Mouse (Mus musculus) embryonic facial prominence, embryonic 11.5 days (tissue): ENCODE measurements around the gene Glod5. TPM values are rescaled to one million over a fixed set of nuclear protein-coding genes. Genes with fewer than 3 reads are reported as not detected.

Experiments
- ATAC-seq: fragments of 200-750 bp; cut with Nextera tagmentation; replicated peaks from 2 replicates; pipeline ENCODE4 v1.8.0; 2017; ENCODE audit warnings: low read depth; ENCODE audit not compliant: insufficient number of reproducible peaks, low FRiP score, low TSS enrichment
- DNase-seq: peaks from one replicate; pipeline ENCODE4 v3.0.0-alpha.2; 2015; ENCODE audit warnings: low spot score
- H3K27ac ChIP-seq: fragments of 300-500 bp; sonication (generic); replicated peaks from 2 replicates; pipeline ENCODE4 v1.5.1; 2014; ENCODE audit warnings: mild to moderate bottlenecking, low read depth, low read length, control low read depth
- H3K27me3 ChIP-seq: fragments of 300-500 bp; sonication (generic); 2 replicates; pipeline ENCODE4 v1.6.1; 2014; ENCODE audit warnings: mild to moderate bottlenecking, low read length, moderate library complexity, mixed read lengths; ENCODE audit not compliant: control insufficient read depth, insufficient read depth
- H3K36me3 ChIP-seq: fragments of 300-500 bp; sonication (generic); replicated peaks from 2 replicates; pipeline ENCODE4 v1.6.1; 2014; ENCODE audit warnings: low read depth, mild to moderate bottlenecking, low read length, moderate library complexity, mixed read lengths; ENCODE audit not compliant: control insufficient read depth, insufficient read depth
- H3K4me1 ChIP-seq: fragments of 300-500 bp; sonication (generic); 2 replicates; pipeline ENCODE4 v1.6.1; 2014; ENCODE audit warnings: low read length, mixed read lengths; ENCODE audit not compliant: control insufficient read depth, insufficient read depth
- H3K4me2 ChIP-seq: fragments of 300-500 bp; sonication (generic); 2 replicates; pipeline ENCODE4 v1.6.1; 2014; ENCODE audit warnings: low read depth, mild to moderate bottlenecking, control low read depth, low read length, moderate library complexity
- H3K4me3 ChIP-seq: fragments of 300-500 bp; sonication (generic); 2 replicates; pipeline ENCODE4 v1.5.1; 2014; ENCODE audit warnings: low read depth, low read length, control low read depth
- H3K9ac ChIP-seq: fragments of 300-500 bp; sonication (generic); replicated peaks from 2 replicates; pipeline ENCODE4 v1.6.1; 2014; ENCODE audit warnings: mild to moderate bottlenecking, control low read depth, low read length
- H3K9me3 ChIP-seq: fragments of 300-500 bp; sonication (generic); replicated peaks from 2 replicates; pipeline ENCODE4 v1.6.1; 2016; ENCODE audit warnings: mild to moderate bottlenecking, low read length, inconsistent platforms, mixed read lengths; ENCODE audit not compliant: control insufficient read depth
- WGBS: fragments of 180-500 bp; shearing (Covaris S2); extraction: QIAGEN DNeasy Blood & Tissue Kit; methylation state at CpG from one replicate; pipeline ENCODE4 v1.1.7; 2014; 5-methylcytosine and 5-hydroxymethylcytosine counted together
- polyA plus RNA-seq: library from polyadenylated mRNA; unstranded; fragments of >200 nt; fragmentation: Nextera tagmentation; extraction: Ambion mirVana; gene quantifications from 2 replicates; pipeline ENCODE4 v1.2.1, GENCODE M21; 2014

Glod5 gene
- polyA plus RNA-seq, 1 experiment from 2014 or later: not detected

DNA sequence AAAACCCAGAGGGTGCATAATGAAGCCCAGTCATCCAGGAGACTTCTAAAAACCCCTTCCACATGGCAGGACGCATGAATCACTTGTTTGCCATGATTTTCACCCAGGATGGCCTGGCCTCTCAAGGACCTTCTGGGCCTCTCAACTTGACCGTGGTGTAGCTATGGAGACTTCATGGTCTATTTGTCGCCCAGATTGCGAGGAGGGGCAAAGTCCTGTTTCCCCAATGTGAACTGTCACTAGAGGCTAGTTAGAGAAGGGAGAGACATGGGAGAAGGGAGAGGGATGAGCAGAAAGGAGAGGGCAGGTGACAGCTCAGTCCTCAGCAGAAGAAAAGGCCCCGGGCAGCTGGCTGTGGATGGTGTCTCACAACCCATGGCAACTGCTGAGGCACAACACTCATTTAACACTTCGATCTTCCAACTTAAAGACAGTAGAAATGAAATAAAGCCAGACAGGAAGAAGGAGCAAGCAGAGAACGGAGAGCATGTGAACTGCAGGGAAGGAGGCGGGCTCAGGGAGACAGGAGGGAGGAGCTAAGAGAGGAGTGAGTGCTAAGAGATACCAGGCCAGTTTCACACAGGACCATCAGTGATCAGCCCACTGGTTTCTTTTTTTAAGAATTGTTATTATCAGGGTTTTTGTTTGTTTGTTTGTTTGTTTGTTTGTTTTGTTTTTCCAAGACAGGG, 25.8 kb downstream of the Glod5 start:
- no peak overlapping the region for H3K4me2 ChIP-seq
- H3K27ac ChIP-seq: no peak overlapping the region
- H3K36me3 ChIP-seq: no peaks in the 10 kb centered on the region
- no peaks in the 10 kb centered on the region for H3K4me1 ChIP-seq
- ATAC-seq (no peak), DNase-seq (no peak)
- no peaks in the 10 kb centered on the region for H3K27me3 ChIP-seq
- 67% methylated on average over 8 of the region's 8 CpGs for WGBS
- H3K9ac ChIP-seq: no peak overlapping the region
- no peaks in the 10 kb centered on the region for H3K9me3 ChIP-seq
- H3K4me3 ChIP-seq: no peak overlapping the region

DNA sequence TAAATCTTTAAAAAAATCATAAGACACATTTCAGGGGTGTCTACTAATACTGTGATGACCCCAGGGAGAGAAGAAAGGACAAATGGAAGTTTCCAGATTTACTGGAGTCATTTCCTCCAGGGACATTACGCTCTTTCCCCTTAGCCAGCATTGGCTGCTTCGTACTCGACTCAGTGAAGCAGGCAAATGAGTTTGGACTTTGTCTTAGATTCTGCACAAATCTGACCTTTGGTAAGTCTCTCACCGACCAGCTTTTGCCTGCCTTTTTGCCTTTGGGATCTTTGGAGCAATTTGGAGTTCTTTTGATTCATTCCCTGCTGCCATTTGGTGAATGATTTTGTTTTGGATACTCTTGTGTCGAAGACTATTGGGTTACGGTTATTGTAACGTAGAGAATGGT, 36.9 kb downstream of the Glod5 start:
- no peaks in the 10 kb centered on the region for H3K36me3 ChIP-seq
- H3K4me3 ChIP-seq: no peak overlapping the region
- no peaks in the 10 kb centered on the region for H3K9me3 ChIP-seq
- no peak overlapping the region for H3K9ac ChIP-seq
- H3K4me1 ChIP-seq: no peaks in the 10 kb centered on the region
- ATAC-seq (no peak), DNase-seq (no peak)
- H3K27ac ChIP-seq: no peak overlapping the region
- H3K4me2 ChIP-seq: no peak overlapping the region
- no peaks in the 10 kb centered on the region for H3K27me3 ChIP-seq
- 85% methylated on average over 7 of the region's 7 CpGs for WGBS

GRCm38 (mm10) chrX:7977892-7978291, 40.4 kb downstream of the Glod5 start, which contains the start of gene Gata1:
Gene Gata1 (minus strand): TSS chrX:7978071.
- Histone ChIP-seq H3K27me3 (no peaks in the 10 kb centered on the region), H3K27ac (no peak within 1 kb of the TSS), H3K36me3 (no peaks in the 10 kb centered on the region), H3K4me1 (no peaks in the 10 kb centered on the region), H3K4me2 (no peak within 1 kb of the TSS), H3K4me3 (no peak within 1 kb of the TSS), H3K9me3 (no peaks in the 10 kb centered on the region), H3K9ac (no peak within 1 kb of the TSS)
- WGBS: 91% methylated on average over 11 of the region's 11 CpGs
- DNase-seq (no peak), ATAC-seq (no peak)

DNA sequence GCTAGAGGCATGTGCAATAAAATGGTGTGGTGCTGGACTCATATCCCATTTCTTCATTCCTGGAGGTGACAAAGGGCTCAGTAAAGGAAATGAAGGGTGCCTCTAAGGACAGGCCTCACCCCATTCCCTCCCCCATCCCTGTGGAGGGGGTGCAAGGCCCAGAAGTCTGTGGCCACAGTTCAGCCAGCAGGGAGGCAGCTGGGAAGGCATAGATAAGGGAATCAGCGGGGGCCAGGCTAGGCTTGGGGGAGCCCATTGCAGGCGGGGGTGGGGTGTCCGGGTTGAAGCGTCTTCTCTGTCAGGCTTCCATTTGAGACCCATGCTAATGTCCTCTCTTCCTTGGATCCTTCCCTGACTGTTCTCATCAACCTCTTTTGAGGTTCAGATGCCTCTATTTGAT, 47.0 kb downstream of the Glod5 start:
- no peak overlapping the region for H3K4me3 ChIP-seq
- no peak for DNase-seq
- H3K9me3 ChIP-seq: no peaks in the 10 kb centered on the region
- no peaks in the 10 kb centered on the region for H3K4me1 ChIP-seq
- H3K36me3 ChIP-seq: no peaks in the 10 kb centered on the region
- no peak overlapping the region for H3K27ac ChIP-seq
- ATAC-seq: no peak
- H3K4me2 ChIP-seq: no peak overlapping the region
- WGBS: 66% methylated on average over 4 of the region's 4 CpGs
- no peak overlapping the region for H3K9ac ChIP-seq
- no peaks in the 10 kb centered on the region for H3K27me3 ChIP-seq

DNA sequence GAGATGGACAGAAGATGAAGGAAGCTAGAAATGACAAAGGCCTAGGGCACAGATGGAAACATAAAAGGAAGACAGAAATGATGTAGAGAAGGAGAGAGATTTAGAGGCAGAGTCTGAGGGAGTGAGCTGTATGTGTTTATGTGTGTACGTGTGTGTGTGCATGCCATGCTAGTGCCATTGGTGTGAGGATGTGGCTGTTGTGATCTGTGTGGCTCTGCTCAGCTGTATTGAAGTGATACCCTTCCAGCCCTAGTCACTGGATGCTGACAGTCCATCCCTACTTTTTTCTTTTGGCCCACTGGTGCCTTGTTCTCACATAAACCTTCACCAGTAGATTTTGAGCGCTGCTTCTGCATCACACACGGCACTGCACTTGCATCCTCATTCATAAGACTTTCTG, 49.4 kb downstream of the Glod5 start:
- ATAC-seq: no peak
- no peaks in the 10 kb centered on the region for H3K4me1 ChIP-seq
- H3K36me3 ChIP-seq: no peaks in the 10 kb centered on the region
- WGBS: 93% methylated on average over 3 of the region's 3 CpGs
- H3K4me2 ChIP-seq: no peak overlapping the region
- H3K27me3 ChIP-seq: no peaks in the 10 kb centered on the region
- H3K9me3 ChIP-seq: no peaks in the 10 kb centered on the region
- no peak for DNase-seq
- no peak overlapping the region for H3K9ac ChIP-seq
- no peak overlapping the region for H3K4me3 ChIP-seq
- no peak overlapping the region for H3K27ac ChIP-seq

DNA sequence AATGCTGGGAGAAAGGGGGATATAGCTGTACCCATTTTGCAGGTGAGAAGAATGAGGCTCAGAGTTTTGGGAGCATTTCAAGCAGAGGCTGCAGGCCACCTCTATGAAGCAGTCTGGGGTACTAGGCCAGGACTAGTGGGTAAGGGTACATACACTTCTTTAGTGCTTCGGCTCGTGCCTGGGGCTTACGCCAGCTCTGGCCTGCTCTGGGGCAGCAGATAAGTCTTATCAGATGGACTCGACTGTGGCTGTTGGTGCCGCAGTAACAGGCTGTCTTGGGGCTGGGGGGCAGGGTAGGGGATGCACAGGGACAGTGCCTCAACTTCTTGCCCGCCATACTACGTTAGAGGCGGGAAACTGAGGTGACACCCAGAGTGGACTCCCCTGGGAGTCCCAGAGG, 50.1 kb downstream of the Glod5 start:
- Histone ChIP-seq H3K4me2 (no peak overlapping the region), H3K4me3 (no peak overlapping the region), H3K9me3 (no peaks in the 10 kb centered on the region), H3K27ac (no peak overlapping the region), H3K9ac (no peak overlapping the region), H3K36me3 (no peaks in the 10 kb centered on the region), H3K4me1 (no peaks in the 10 kb centered on the region), H3K27me3 (no peaks in the 10 kb centered on the region)
- no peak for ATAC-seq
- DNase-seq: no peak
- 84% methylated on average over 8 of the region's 8 CpGs for WGBS

DNA sequence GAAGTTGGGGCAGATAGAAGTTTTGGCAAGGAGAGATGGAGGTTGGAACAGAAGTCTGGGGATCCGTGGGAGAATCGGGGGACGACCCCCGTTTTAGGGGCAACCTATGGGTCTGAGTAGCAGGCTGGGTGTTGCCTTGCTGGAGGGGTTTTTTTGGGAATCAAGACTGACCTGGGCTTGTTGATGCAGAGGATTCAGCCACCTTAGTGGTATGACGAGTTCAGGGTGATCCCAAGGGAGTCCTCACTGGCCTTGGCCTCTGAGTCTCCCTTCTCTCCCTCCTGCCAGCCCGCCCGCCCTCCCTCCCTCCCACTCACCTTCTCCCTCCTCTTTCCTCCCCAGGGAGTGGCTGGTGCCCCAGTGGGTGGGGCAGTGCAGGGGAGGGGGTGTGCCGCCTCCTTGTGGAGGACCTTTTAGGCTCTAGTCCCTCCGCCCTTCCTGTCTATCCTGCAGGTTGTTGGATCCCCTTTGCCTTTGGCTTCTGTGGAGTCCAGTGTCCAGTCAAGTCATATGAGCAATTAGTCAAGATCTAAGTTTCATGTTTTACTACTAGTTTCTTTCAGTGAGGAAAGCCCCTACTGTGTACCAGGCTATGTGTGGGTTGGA, 50.6 kb downstream of the Glod5 start:
- no peak for ATAC-seq
- Histone ChIP-seq H3K4me2 (no peak overlapping the region), H3K9ac (no peak overlapping the region), H3K4me1 (no peaks in the 10 kb centered on the region), H3K9me3 (no peaks in the 10 kb centered on the region), H3K27me3 (no peaks in the 10 kb centered on the region), H3K4me3 (no peak overlapping the region), H3K36me3 (no peaks in the 10 kb centered on the region), H3K27ac (no peak overlapping the region)
- WGBS: 82% methylated on average over 9 of the region's 9 CpGs
- no peak for DNase-seq

- ATAC-seq (no peak), DNase-seq (no peak)
- Histone ChIP-seq H3K9me3 (no peaks in the 10 kb centered on the region), H3K27ac (no peak overlapping the region), H3K9ac (no peak overlapping the region), H3K27me3 (no peaks in the 10 kb centered on the region), H3K36me3 (no peaks in the 10 kb centered on the region), H3K4me2 (no peak overlapping the region), H3K4me3 (no peak overlapping the region), H3K4me1 (no peaks in the 10 kb centered on the region)
- WGBS: 75% methylated on average over 4 of the region's 4 CpGs
Measured at GRCm38 (mm10) chrX:7966161-7966560, 52.1 kb downstream of the Glod5 start.
